Mouse (Mus musculus) adrenal gland, adult 2 months (tissue): ENCODE data around the gene Glmn. TPM values are rescaled to one million over a fixed set of nuclear protein-coding genes. Genes with fewer than 3 reads are reported as not detected.

Experiments
- DNase-seq: peaks from one replicate; pipeline ENCODE4 v3.0.0; 2021
- long read RNA-seq: library from polyadenylated mRNA; stranded (forward); transcript quantifications from one replicate; pipeline ENCODE4 v2.0.0, GENCODE M21; 2021
- polyA plus RNA-seq: library from polyadenylated mRNA; depleted of rRNA; stranded (reverse); fragments of >200 nt; gene quantifications from 2 replicates; pipeline ENCODE4 v1.2.3, GENCODE M21; 2012; rRNA removed
- total RNA-seq, 2 experiments: library from RNA; stranded (reverse); gene quantifications; 2 replicates each; pipeline ENCODE4 v1.2.3; 2021

Glmn gene
- total RNA-seq: 1 to 10 TPM; 5.3 to 8.3 TPM
- 0.26 and 0.66 TPM in 2 replicates for polyA plus RNA-seq
- long read RNA-seq, partial matches to known transcripts: 0 of 6 reads
- long read RNA-seq, other reads (novel, unspliced or antisense): 2 of 6 reads

GRCm38 (mm10) chr5:107597301-107598077 is at the start of gene Glmn, which contains the start of gene Rpap2:
Gene Glmn (minus strand): TSS chr5:107597888.
Gene Rpap2 (plus strand): TSS chr5:107597373.
- DNase-seq: peak; percentile 93

GRCm38 (mm10) chr5:107645935-107646334 is 48.2 kb upstream of the Glmn start:
- no peak for DNase-seq

GRCm38 (mm10) chr5:107644595-107644994 is 46.9 kb upstream of the Glmn start:
- DNase-seq: no peak

GRCm38 (mm10) chr5:107638366-107638765 is 40.7 kb upstream of the Glmn start:
- no peak for DNase-seq

- no peak for DNase-seq
Observed at GRCm38 (mm10) chr5:107637106-107637505, 39.4 kb upstream of the Glmn start.

GRCm38 (mm10) chr5:107633651-107634050 is 36.0 kb upstream of the Glmn start:
- no peak for DNase-seq

- DNase-seq: no peak
Observed at GRCm38 (mm10) chr5:107621327-107621726, 23.6 kb upstream of the Glmn start.

- DNase-seq: no peak
Observed at GRCm38 (mm10) chr5:107617986-107618385, 20.3 kb upstream of the Glmn start.

GRCm38 (mm10) chr5:107611224-107611623 is 13.5 kb upstream of the Glmn start:
- peak; percentile 45 for DNase-seq

- DNase-seq: no peak
Observed at GRCm38 (mm10) chr5:107598380-107598779, 692 bp upstream of the Glmn start.

- DNase-seq: no peak
Observed at GRCm38 (mm10) chr5:107569148-107569547, 28.5 kb downstream of the Glmn start.

- no peak for DNase-seq
Observed at GRCm38 (mm10) chr5:107556969-107557368, 40.7 kb downstream of the Glmn start.

GRCm38 (mm10) chr5:107554336-107554735 is 43.4 kb downstream of the Glmn start:
- no peak for DNase-seq

GRCm38 (mm10) chr5:107548444-107548843 is 49.2 kb downstream of the Glmn start:
- DNase-seq: no peak

GRCm38 (mm10) chr5:107547955-107548354 is 49.7 kb downstream of the Glmn start:
- no peak for DNase-seq

GRCm38 (mm10) chr5:107545927-107546326 is 51.8 kb downstream of the Glmn start:
- no peak for DNase-seq

GRCm38 (mm10) chr5:107541696-107542095 is 56.0 kb downstream of the Glmn start:
- no peak for DNase-seq

GRCm38 (mm10) chr5:107534581-107534980 is 63.1 kb downstream of the Glmn start, which contains the start of gene 1700028K03Rik:
Gene 1700028K03Rik (plus strand): TSS chr5:107534709.
- DNase-seq: no peak

GRCm38 (mm10) chr5:107533590-107533989 is 64.1 kb downstream of the Glmn start:
- no peak for DNase-seq

GRCm38 (mm10) chr5:107528856-107529255 is 68.8 kb downstream of the Glmn start:
- DNase-seq: no peak

GRCm38 (mm10) chr5:107524281-107524680 is 73.4 kb downstream of the Glmn start:
- no peak for DNase-seq

GRCm38 (mm10) chr5:107521897-107522296 is 75.8 kb downstream of the Glmn start:
- DNase-seq: no peak

- no peak for DNase-seq
Observed at GRCm38 (mm10) chr5:107521386-107521785, 76.3 kb downstream of the Glmn start.

- DNase-seq: no peak
Observed at GRCm38 (mm10) chr5:107518602-107519001, 79.1 kb downstream of the Glmn start.
